Mouse (Mus musculus) heart, embryonic 15.5 days (tissue): ENCODE measurements around the gene Amn. TPM values are rescaled to one million over a fixed set of nuclear protein-coding genes. Genes with fewer than 3 reads are reported as not detected.

Experiments used
- ATAC-seq: fragments of 200-750 bp; cut with Nextera tagmentation; replicated peaks from 2 replicates; pipeline ENCODE4 v1.8.0; 2017; ENCODE audit warnings: low read depth, moderate TSS enrichment; ENCODE audit not compliant: insufficient number of reproducible peaks, insufficient read depth, low FRiP score
- H3K27ac ChIP-seq: fragments of 300-500 bp; sonication (generic); 2 replicates; pipeline ENCODE4 v1.5.1; 2015; ENCODE audit warnings: mild to moderate bottlenecking, inconsistent platforms
- H3K27me3 ChIP-seq: fragments of 300-500 bp; sonication (generic); 2 replicates; pipeline ENCODE4 v1.6.1; 2015; ENCODE audit warnings: inconsistent platforms
- H3K36me3 ChIP-seq: fragments of 300-500 bp; sonication (generic); 2 replicates; pipeline ENCODE4 v1.6.1; 2015; ENCODE audit warnings: mild to moderate bottlenecking, inconsistent platforms
- H3K4me1 ChIP-seq: fragments of 300-500 bp; sonication (generic); replicated peaks from 2 replicates; pipeline ENCODE4 v1.6.1; 2015; ENCODE audit warnings: inconsistent platforms
- H3K4me2 ChIP-seq: fragments of 300-500 bp; sonication (generic); 2 replicates; pipeline ENCODE4 v1.6.1; 2015; ENCODE audit warnings: inconsistent platforms, mild to moderate bottlenecking, moderate library complexity
- H3K4me3 ChIP-seq: fragments of 300-500 bp; sonication (generic); 2 replicates; pipeline ENCODE4 v1.5.1; 2015; ENCODE audit warnings: mild to moderate bottlenecking, inconsistent platforms
- H3K9ac ChIP-seq: fragments of 300-500 bp; sonication (generic); 2 replicates; pipeline ENCODE4 v1.6.1; 2015; ENCODE audit warnings: mild to moderate bottlenecking, inconsistent platforms
- H3K9me3 ChIP-seq: fragments of 300-500 bp; sonication (generic); replicated peaks from 2 replicates; pipeline ENCODE4 v1.6.1; 2016; ENCODE audit warnings: inconsistent platforms
- WGBS: fragments of 180-500 bp; shearing (Covaris S2); methylation state at CpG from one replicate; pipeline ENCODE4 v1.1.7; 2015; ENCODE audit warnings: mixed read lengths; 5-methylcytosine and 5-hydroxymethylcytosine counted together
- polyA plus RNA-seq: library from polyadenylated mRNA; unstranded; fragments of >200 nt; fragmentation: Nextera tagmentation; extraction: Ambion mirVana; gene quantifications from 2 replicates; pipeline ENCODE4 v1.2.1, GENCODE M21; 2015

Amn gene
- polyA plus RNA-seq, 1 experiment from 2014 or later, result 1.4 TPM

DNA sequence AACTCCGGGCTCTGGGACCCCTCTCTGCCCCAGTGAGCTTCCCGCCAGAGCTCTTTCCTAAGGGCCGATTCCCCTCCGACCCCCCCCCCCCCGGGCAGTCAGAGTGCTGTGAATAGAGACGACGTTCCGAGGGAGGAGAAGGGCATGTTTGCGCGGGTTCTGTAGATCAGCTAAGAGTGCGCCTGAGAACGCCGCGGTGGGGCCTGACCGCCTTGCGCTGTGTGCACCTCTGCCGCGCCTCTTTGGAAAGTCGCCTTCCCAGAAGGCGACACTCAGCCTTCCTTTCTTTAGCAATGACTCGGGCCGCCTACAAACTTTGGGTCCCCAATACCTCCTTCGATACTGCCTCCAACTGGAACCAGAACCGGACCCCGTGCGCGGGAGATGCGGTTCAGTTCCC, 511 bp downstream of the Amn start:
- Histone ChIP-seq H3K9me3 (no peaks in the 10 kb centered on the region), H3K27ac (no peak overlapping the region), H3K4me3 (peak overlapping the region; percentile 21), H3K4me2 (peak overlapping the region; percentile 41), H3K27me3 (peaks cover 78% of the 10 kb centered on the region), H3K4me1 (peaks cover 36% of the 10 kb centered on the region), H3K36me3 (no peaks in the 10 kb centered on the region), H3K9ac (no peak overlapping the region)
- 8% methylated on average over 28 of the region's 28 CpGs for WGBS
- no peak for ATAC-seq

DNA sequence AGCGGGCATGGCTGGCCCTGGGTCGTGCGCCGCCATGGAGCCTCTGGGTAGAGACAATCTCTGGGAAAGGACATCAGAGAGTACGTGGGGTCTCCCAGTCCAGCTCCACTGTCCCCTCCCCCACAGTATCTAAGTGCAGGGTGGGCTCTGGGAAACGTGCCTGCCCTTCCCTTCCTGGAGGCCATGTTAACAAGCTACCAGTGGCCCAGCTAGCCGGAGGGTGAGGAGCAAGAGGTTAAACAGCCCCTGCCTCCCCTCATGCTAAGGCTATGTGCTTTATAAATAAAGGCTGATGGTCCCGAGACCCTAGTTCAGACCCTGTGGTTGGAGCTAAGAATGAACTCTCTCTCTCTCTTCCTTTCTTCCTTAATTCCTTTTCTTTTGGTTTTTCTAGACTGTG, 1.1 kb downstream of the Amn start:
- Histone ChIP-seq H3K4me2 (peak overlapping the region; percentile 41), H3K36me3 (no peaks in the 10 kb centered on the region), H3K9ac (no peak overlapping the region), H3K4me3 (0 out of 2 replicates have a peak overlapping the region, but pooled peaks have one; percentile 21), H3K4me1 (peaks cover 36% of the 10 kb centered on the region), H3K9me3 (no peaks in the 10 kb centered on the region), H3K27ac (no peak overlapping the region), H3K27me3 (peaks cover 83% of the 10 kb centered on the region)
- WGBS, result 18% methylated on average over 8 of the region's 8 CpGs
- no peak for ATAC-seq

DNA sequence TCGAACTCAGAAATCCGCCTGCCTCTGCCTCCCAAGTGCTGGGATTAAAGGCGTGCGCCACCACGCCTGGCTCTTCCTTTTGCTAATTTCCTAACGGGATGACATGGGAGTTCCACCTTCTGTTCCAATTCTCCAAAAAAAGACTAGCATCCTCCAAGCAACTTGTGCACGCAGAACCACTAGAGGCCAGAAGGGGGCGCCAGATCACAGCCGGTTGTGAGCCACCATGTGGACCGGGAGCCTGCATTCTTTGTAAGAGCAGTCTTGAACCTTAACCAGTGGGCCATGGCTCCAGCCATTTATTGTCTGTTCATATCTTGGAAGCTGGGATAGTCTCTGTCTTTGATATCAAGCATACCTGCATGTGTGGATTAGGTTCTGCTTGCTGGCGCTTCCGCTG, 1.5 kb downstream of the Amn start:
- no peak overlapping the region for H3K27ac ChIP-seq
- ATAC-seq, result no peak
- no peak overlapping the region for H3K9ac ChIP-seq
- no peaks in the 10 kb centered on the region for H3K9me3 ChIP-seq
- no peak overlapping the region for H3K4me3 ChIP-seq
- H3K4me2 ChIP-seq, result no peak overlapping the region
- peaks cover 36% of the 10 kb centered on the region for H3K4me1 ChIP-seq
- peaks cover 88% of the 10 kb centered on the region for H3K27me3 ChIP-seq
- no peaks in the 10 kb centered on the region for H3K36me3 ChIP-seq
- WGBS, result 25% methylated on average over 12 of the region's 12 CpGs

DNA sequence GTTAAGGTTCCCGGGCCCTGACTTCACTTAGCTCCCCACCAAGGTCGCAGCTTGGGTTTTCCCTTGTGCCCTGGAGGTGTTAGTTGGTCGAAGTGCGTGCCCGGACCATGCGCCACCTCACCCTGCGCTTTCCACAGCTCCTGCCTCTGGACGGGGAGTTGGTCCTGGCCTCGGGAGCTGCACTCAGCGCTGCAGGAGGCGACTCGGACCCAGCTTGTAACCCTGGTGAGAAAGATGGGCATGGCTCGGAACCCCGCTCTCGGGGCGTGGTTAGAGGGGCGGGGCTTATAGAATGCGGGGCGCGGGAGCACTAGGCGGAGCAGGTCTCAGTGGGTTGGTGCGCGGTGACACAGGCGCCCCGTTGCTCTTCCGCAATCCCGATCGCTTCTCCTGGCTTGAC, 3.1 kb downstream of the Amn start:
- Histone ChIP-seq H3K27ac (no peak overlapping the region), H3K9ac (peak overlapping the region; percentile 31; the same call in 1 of the 2 replicates), H3K4me1 (peaks cover 36% of the 10 kb centered on the region), H3K4me2 (peak overlapping the region; percentile 92), H3K36me3 (no peaks in the 10 kb centered on the region), H3K27me3 (peaks cover 83% of the 10 kb centered on the region), H3K4me3 (peak overlapping the region; percentile 48), H3K9me3 (no peaks in the 10 kb centered on the region)
- 5% methylated on average over 28 of the region's 28 CpGs for WGBS
- ATAC-seq, result no peak

DNA sequence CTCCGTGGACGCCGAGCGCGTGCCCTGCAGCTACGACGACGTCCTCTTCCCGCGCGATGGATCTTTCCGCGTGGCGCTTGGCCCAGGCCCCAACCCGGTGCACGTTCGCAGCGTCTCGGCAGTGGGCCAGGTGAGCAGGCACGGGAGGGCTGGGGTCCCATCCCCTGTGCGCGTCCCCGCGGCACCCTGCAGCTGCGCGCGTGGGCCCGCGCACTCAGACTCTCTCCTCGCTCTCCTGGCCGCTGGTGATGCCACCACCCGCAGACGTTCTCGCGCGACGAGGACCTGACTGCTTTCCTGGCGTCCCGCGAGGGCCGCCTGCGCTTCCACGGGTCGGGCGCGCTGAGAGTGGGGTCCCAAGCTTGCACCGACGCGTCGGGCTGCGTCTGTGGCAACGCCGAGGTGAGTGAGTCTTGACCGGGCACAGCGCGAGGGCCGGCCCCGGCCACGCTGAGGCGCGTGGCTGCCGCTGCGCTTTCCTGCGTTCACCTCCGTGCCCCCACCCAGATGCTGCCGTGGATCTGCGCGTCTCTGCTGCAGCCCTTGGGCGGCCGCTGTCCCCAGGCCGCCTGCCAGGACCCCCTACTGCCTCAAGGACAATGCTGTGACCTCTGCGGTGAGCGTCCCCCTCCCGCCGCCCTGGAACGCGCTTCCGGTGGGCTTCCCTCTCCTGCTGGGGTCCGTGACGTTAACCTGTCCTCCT, 3.7 kb downstream of the Amn start:
- peaks cover 79% of the 10 kb centered on the region for H3K27me3 ChIP-seq
- H3K9ac ChIP-seq, result peak overlapping the region; percentile 31
- ATAC-seq, result 0 out of 2 replicates have a peak, but pooled peaks have one; percentile 40
- no peaks in the 10 kb centered on the region for H3K36me3 ChIP-seq
- WGBS, result 2% methylated on average over 80 of the region's 80 CpGs
- H3K4me3 ChIP-seq, result peak overlapping the region; percentile 48
- no peak overlapping the region for H3K27ac ChIP-seq
- peak overlapping the region; percentile 92 for H3K4me2 ChIP-seq
- no peaks in the 10 kb centered on the region for H3K9me3 ChIP-seq
- peaks cover 36% of the 10 kb centered on the region for H3K4me1 ChIP-seq

DNA sequence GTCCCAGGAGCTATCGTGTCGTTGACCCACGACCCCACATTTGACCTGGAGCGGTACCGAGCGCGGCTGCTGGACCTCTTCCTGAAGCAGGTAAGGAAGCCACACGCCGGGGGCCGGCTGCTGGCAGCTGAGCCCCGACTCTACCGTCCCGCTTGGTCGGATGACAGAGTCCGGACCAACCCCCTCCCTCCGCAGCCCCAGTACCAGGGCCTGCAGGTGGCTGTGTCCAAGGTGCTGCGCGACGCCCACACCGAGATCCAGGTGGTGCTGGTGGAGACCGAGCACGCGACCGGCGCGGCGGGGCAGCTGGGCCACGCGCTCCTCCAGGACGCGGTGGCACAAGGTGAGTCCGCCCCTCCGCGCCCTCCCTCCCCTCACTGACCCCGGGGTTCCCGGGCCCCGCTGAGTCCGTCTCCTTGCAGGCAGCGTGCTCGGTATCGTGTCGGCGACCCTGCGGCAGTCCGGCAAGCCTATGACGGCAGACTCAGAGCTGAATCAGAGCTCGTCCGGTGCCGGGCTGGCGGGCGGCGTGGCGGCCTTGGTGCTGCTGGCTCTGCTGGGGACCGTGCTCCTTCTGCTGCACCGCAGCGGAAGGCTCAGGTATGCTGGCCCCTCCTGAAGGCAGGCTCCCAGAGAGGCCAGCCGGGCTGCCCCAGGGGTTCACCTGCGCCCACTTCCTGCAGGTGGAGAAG, 4.4 kb downstream of the Amn start:
- Histone ChIP-seq H3K27me3 (peaks cover 72% of the 10 kb centered on the region), H3K4me1 (peaks cover 36% of the 10 kb centered on the region), H3K9ac (peak overlapping the region; percentile 31), H3K9me3 (no peaks in the 10 kb centered on the region), H3K27ac (no peak overlapping the region), H3K4me3 (peak overlapping the region; percentile 48), H3K4me2 (peak overlapping the region; percentile 92), H3K36me3 (no peaks in the 10 kb centered on the region)
- WGBS, result under 1% methylated on average over 58 of the region's 58 CpGs
- no peak for ATAC-seq

DNA sequence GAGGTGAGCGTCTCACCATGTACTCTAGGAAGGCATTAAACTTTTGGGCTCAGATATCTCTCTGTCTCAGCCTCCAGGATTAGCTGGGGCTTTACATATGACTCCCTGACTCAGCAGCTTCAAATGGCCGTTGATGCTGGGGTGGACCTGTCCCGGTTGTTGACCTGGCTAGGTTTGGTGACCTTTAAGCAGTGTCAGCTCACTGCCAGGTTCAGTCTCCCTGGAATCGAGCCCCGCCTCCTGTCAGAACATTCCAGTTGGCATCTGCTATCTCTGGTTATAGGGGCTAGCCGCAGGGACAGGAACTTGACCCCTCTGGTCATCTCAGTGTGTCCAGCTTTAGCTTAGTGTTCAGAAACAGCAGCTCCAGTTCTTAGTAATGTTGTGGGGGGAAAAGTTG, 5.5 kb downstream of the Amn start:
- Histone ChIP-seq H3K4me1 (peaks cover 29% of the 10 kb centered on the region), H3K27ac (no peak overlapping the region), H3K4me3 (0 out of 2 replicates have a peak overlapping the region, but pooled peaks have one; percentile 48), H3K9me3 (no peaks in the 10 kb centered on the region), H3K4me2 (no peak overlapping the region), H3K9ac (no peak overlapping the region), H3K36me3 (no peaks in the 10 kb centered on the region), H3K27me3 (peaks cover 61% of the 10 kb centered on the region)
- 43% methylated on average over 6 of the region's 6 CpGs for WGBS
- ATAC-seq, result no peak

DNA sequence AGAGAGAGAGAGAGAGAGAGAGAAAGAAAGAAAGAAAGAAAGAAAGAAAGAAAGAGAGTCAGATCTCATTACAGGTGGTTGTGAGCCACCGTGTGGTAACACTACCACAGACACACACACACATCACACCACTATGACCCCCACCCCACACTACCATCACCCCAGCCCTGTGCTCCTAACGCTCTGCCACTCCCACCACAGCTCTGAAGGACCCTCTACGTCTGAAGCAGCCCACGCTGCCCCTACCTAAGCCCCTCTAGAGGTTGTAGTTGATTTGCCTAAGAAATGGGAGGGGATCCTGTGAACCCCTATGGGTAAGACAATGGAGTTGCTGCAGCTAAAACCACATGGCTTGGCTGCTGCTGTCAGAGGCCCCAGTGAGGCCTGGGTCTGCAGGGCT, 12.7 kb downstream of the Amn start:
- ATAC-seq, result no peak
- no peaks in the 10 kb centered on the region for H3K9me3 ChIP-seq
- 74% methylated on average over 4 of the region's 4 CpGs for WGBS
- no peak overlapping the region for H3K9ac ChIP-seq
- no peaks in the 10 kb centered on the region for H3K36me3 ChIP-seq
- H3K4me2 ChIP-seq, result no peak overlapping the region
- H3K27me3 ChIP-seq, result 0 out of 2 replicates have a peak, but pooled peaks cover 4% of the 10 kb centered on the region
- no peak overlapping the region for H3K4me3 ChIP-seq
- H3K4me1 ChIP-seq, result peaks cover 15% of the 10 kb centered on the region
- no peak overlapping the region for H3K27ac ChIP-seq

DNA sequence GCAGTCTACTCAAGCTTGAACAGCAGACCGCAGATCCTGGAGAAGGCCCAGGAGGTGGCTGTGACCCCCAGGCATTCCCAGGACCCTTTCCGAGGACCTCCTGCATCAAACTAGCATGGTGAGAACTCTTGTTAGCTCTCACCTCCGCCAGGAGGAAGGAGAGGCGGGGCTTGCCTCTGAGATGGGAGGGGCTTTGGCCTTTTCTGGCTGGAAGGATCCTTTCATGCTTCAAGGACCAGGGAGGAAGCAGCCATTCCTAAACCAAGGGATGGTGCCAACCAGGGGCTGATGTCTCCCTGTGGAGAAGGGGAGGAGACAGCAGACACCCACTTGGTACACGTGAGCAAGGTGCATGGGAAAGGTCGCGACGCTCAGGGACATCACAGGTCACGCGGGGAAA, 13.6 kb downstream of the Amn start:
- peak overlapping the region; percentile 31 for H3K4me2 ChIP-seq
- no peak overlapping the region for H3K4me3 ChIP-seq

DNA sequence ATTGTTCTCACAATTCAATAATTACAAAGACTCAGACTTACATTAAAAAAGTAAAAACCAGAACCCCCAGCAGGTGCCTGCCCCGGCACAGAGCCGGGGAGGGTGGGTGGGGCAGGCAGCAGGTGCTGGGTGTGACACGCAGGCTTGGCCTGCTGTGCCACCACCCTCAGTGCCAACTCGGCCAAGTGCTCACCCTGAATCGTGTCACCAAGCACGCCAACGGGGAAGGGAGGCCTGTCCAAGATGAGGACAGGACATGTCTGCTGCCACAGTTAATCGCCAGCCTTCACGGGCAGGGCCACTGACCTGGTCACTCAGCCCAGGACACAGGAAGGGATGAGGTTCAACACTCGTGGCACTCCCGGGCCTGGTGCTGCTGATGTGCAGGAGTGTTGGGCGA, 22.1 kb downstream of the Amn start:
- Histone ChIP-seq H3K4me2 (no peak overlapping the region), H3K27ac (no peak overlapping the region), H3K9ac (no peak overlapping the region), H3K36me3 (peaks cover 66% of the 10 kb centered on the region), H3K27me3 (no peaks in the 10 kb centered on the region), H3K9me3 (no peaks in the 10 kb centered on the region), H3K4me1 (no peaks in the 10 kb centered on the region), H3K4me3 (no peak overlapping the region)
- 87% methylated on average over 12 of the region's 12 CpGs for WGBS
- no peak for ATAC-seq

More for the DNA sequence above, 13.6 kb downstream of the Amn start:
- Histone ChIP-seq H3K27me3 (0 out of 2 replicates have a peak, but pooled peaks cover 4% of the 10 kb centered on the region), H3K36me3 (no peaks in the 10 kb centered on the region), H3K9me3 (no peaks in the 10 kb centered on the region), H3K4me1 (peaks cover 15% of the 10 kb centered on the region), H3K27ac (no peak overlapping the region), H3K9ac (no peak overlapping the region)
- ATAC-seq, result no peak
- 43% methylated on average over 10 of the region's 10 CpGs for WGBS

DNA sequence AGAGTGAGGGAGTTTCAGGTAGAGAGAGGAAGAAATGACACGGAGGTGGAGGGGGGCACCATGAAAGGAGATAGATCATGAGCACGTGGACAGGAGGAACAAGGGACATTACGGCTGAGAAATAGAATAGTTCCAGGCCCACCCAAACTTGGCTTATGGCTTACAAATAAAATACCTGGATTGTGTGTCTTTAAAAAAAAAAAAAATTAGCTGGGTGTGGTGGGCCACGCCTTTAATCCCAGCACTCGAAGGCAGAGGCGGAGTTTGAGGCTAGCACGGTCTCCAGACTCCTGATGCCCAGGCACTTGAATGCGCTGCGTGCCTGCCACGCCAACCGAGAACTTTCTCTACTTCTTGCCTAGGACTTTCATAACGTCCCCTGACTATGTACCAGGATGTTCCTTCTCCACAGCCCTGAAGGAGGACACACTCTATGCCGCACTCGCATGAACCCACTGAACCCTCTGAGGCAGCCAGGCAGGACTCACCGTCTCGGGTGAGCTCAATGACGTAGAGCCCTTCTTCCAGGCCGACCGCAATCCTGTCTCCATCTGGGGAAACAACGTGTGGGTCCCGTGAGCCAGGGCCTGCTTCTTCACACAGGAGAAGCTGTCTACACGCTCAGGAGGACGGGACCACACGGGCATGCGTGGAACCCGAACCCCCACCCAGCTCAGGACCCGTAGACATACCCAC, 30.6 kb downstream of the Amn start:
- no peaks in the 10 kb centered on the region for H3K27me3 ChIP-seq
- 91% methylated on average over 27 of the region's 27 CpGs for WGBS

More for the DNA sequence above, 30.6 kb downstream of the Amn start:
- Histone ChIP-seq H3K9me3 (no peaks in the 10 kb centered on the region), H3K27ac (no peak overlapping the region), H3K4me1 (no peaks in the 10 kb centered on the region), H3K36me3 (peaks cover 93% of the 10 kb centered on the region), H3K4me2 (no peak overlapping the region), H3K9ac (no peak overlapping the region), H3K4me3 (no peak overlapping the region)
- no peak for ATAC-seq
